Mouse (Mus musculus) kidney, adult 2 months (tissue): ENCODE data around the gene Adgrf1. TPM values are rescaled to one million over a fixed set of nuclear protein-coding genes. Genes with fewer than 3 reads are reported as not detected.
"Not testable (repeated sequence)": the region's sequence is repeated elsewhere in the genome, so short reads cannot be mapped to it uniquely, and the experiment has no call there.

Experiments used
- DNase-seq: peaks from one replicate; pipeline ENCODE4 v3.0.0; 2021
- H3K27ac ChIP-seq: fragments of 200-500 bp; 2 replicates; pipeline ENCODE4 v1.5.1; 2012; ENCODE audit warnings: low read depth, low read length, control low read depth, inconsistent platforms; ENCODE audit not compliant: insufficient read depth
- H3K27me3 ChIP-seq: fragments of 200-500 bp; replicated peaks from 2 replicates; pipeline ENCODE4 v1.6.1; 2012; ENCODE audit warnings: mild to moderate bottlenecking, moderate library complexity, low read length, inconsistent platforms; ENCODE audit not compliant: control insufficient read depth, insufficient read depth
- H3K36me3 ChIP-seq: fragments of 200-500 bp; 2 replicates; pipeline ENCODE4 v1.6.1; 2012; ENCODE audit warnings: mild to moderate bottlenecking, moderate library complexity, low read length, inconsistent platforms; ENCODE audit not compliant: control insufficient read depth, insufficient read depth
- H3K4me1 ChIP-seq: fragments of 200-500 bp; 2 replicates; pipeline ENCODE4 v1.6.1; 2011; ENCODE audit warnings: low read length; ENCODE audit not compliant: control insufficient read depth, insufficient read depth
- H3K4me3 ChIP-seq: fragments of 200-500 bp; 2 replicates; pipeline ENCODE4 v1.5.1; 2011; ENCODE audit warnings: mild to moderate bottlenecking, low read depth, low read length, control low read depth; ENCODE audit not compliant: insufficient read depth
- CTCF ChIP-seq: fragments of 200-500 bp; conservative IDR thresholded peaks from 2 replicates; pipeline ENCODE4 v1.5.1; 2011; ENCODE audit warnings: low read depth, mild to moderate bottlenecking, control low read depth, low read length, moderate library complexity, mixed read lengths; ENCODE audit not compliant: insufficient read depth, insufficient read length
- POLR2A ChIP-seq: fragments of 200-500 bp; IDR thresholded peaks from one replicate; pipeline ENCODE4 v1.6.1; 2011; ENCODE audit warnings: low read depth, low read length, control low read depth
- WGBS: fragments of 180-500 bp; shearing (Covaris S2); methylation state at CpG from one replicate; pipeline ENCODE4 v1.1.7; 2018; 5-methylcytosine and 5-hydroxymethylcytosine counted together
- polyA plus RNA-seq: library from polyadenylated mRNA; depleted of rRNA; stranded (reverse); fragments of >200 nt; gene quantifications from 2 replicates; pipeline ENCODE4 v1.2.3, GENCODE M21; 2012

Gene Adgrf1
- polyA plus RNA-seq, 1 experiment = 0.92 TPM

- TF ChIP-seq POLR2A (no peak), CTCF (no peak)
- DNase-seq = no peak
- WGBS = 66% methylated on average over 9 of the region's 9 CpGs
These were observed 63.9 kb downstream of the Adgrf1 start for GRCm38 (mm10) chr17:43334074-43334473.

DNA sequence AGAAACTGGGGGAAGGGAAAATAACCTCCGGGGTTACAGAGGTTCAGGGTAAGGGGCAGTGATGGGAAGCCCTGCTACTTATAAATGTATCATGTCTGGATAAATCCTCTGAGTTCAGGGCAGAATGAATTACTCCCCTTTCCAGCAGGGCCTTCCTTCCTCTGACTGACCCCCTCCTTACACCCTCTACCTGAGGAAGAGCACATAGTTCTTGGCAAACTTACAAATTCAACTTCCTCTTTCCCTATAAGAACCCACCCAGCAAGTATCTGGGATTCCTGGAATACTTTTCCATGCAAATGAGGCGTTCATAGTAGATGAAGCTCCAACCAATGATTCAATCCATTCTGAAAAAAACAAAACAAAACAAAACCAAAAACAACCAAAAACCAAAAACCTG, 67.5 kb downstream of the Adgrf1 start:
- H3K27ac ChIP-seq = 0 out of 2 replicates have a peak overlapping the region, but pooled peaks have one; percentile 38
- peak; percentile 39 for DNase-seq
- no peaks in the 10 kb centered on the region for H3K27me3 ChIP-seq
- TF ChIP-seq CTCF (no peak), POLR2A (no peak)
- no peak overlapping the region for H3K4me3 ChIP-seq
- no peaks in the 10 kb centered on the region for H3K36me3 ChIP-seq
- H3K4me1 ChIP-seq = no peaks in the 10 kb centered on the region
- WGBS = 62% methylated on average over 2 of the region's 2 CpGs

More at GRCm38 (mm10) chr17:43334074-43334473, 63.9 kb downstream of the Adgrf1 start:
- Histone ChIP-seq H3K27ac (no peak overlapping the region), H3K4me3 (no peak overlapping the region), H3K36me3 (no peaks in the 10 kb centered on the region), H3K4me1 (no peaks in the 10 kb centered on the region), H3K27me3 (no peaks in the 10 kb centered on the region)

- Histone ChIP-seq H3K4me1 (no peaks in the 10 kb centered on the region), H3K27me3 (no peaks in the 10 kb centered on the region), H3K4me3 (no peak overlapping the region), H3K36me3 (no peaks in the 10 kb centered on the region), H3K27ac (no peak overlapping the region)
- peak; percentile 36 for DNase-seq
- 82% methylated on average over 3 of the region's 3 CpGs for WGBS
- TF ChIP-seq POLR2A (no peak), CTCF (no peak)
These were observed 68.2 kb downstream of the Adgrf1 start for GRCm38 (mm10) chr17:43338279-43338678.

DNA sequence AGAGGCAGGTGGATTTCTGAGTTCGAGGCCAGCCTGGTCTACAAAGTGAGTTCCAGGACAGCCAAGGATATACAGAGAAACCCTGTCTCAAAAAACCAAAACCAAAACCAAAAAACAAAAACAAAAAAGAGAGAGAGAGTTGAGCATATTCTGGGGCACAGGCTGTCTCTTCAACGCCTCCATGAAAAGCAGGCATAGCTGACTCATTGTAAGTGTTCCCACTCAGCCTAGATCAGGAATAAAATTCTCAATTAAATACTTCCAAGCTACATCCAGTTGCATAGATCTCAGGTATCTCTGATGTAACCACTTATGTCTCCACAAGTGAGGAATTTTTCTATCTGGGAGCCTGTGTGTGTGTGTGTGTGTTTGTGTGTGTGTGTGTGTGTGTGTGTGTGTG, 76.4 kb downstream of the Adgrf1 start:
- H3K4me1 ChIP-seq, H3K27ac ChIP-seq, H3K36me3 ChIP-seq, H3K27me3 ChIP-seq, H3K4me3 ChIP-seq, DNase-seq: not testable (repeated sequence)
- WGBS = 93% methylated on average over 2 of the region's 2 CpGs

DNA sequence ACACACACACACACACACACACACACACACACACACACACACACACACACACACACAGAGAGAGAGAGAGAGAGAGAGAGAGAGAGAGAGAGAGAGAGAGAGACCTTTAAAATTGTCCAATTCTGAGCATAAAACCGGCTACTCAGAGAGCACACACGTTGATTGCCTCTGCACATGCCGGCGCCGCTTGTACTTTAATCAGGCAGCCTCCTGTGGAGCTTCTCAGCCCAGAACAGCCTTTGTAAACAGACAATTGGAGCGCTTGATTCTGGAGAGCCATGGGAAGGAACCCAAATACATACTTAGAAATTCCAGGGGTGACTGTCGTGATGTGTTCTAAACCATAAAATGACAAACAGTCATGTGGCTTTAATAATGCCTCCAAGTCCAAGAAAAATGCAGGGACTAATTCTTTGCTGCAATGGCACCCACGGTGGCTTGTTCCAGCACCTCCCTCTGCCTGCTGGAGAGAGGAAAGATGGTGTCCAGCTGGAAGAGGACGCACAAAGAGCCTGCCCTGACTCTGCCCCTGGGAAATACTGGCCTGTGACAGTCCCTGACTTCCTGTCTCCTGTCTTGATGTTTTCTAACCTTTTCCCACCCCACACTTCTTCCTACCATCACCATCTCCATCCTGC, 87.9 kb downstream of the Adgrf1 start:
- peaks cover 7% of the 10 kb centered on the region; the same call in 1 of the 2 replicates for H3K4me1 ChIP-seq
- H3K4me3 ChIP-seq = no peak overlapping the region
- no peaks in the 10 kb centered on the region for H3K27me3 ChIP-seq
- DNase-seq = no peak
- 42% methylated on average over 9 of the region's 9 CpGs for WGBS
- H3K27ac ChIP-seq = no peak overlapping the region
- no peaks in the 10 kb centered on the region; the same call in 1 of the 2 replicates for H3K36me3 ChIP-seq
- TF ChIP-seq CTCF (no peak), POLR2A (no peak)

DNA sequence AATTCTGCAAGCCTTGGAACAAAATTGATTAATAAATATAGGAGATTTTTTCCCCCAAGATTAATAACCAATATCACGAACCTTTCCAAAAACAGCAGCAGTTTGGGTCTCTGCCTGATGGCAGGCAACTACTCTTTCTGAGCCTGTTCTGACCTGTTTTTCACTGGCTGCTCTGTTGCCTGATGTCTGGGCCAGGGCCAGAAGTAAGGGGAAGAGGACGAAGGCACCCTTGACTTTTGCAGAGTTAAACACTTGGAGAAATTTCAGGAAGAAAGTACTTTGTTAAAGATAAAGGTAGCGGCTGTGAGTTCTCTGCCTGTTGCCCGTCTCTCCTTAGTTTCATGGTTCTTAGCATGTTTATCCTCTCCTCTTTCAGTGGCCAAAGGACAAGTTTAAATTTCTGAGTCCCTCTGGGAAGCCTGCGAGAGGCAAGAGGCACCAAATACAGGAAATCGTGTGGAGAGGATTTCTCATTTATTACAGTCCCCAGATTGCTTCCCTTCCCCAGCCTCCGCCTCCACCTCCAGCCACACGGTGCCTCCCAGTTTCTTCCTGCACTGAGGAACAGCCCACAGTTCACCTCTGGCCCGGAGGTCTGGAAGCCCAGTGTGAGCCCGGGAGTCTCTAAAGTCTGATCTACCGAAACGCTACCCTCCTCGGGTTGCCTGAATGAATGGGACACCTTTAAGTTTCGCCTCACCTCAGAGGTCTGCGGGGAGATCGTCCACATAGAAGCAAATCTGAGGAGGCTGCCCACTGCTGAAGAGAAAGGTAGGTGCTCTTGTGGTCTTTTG, 89.9 kb downstream of the Adgrf1 start, which contains the start of gene Adgrf5:
Gene Adgrf5, plus strand, starts transcription at position 626 of the 794 bp plus-strand sequence.
- Histone ChIP-seq H3K4me3 (peak within 1 kb of the TSS; percentile 60), H3K4me1 (peaks cover 7% of the 10 kb centered on the region; the same call in 1 of the 2 replicates), H3K36me3 (no peaks in the 10 kb centered on the region; the same call in 1 of the 2 replicates), H3K27ac (peak within 1 kb of the TSS; percentile 85), H3K27me3 (no peaks in the 10 kb centered on the region)
- peak; percentile 78 for DNase-seq
- TF ChIP-seq CTCF (no peak), POLR2A (no peak)
- WGBS = 14% methylated on average over 16 of the region's 16 CpGs

DNA sequence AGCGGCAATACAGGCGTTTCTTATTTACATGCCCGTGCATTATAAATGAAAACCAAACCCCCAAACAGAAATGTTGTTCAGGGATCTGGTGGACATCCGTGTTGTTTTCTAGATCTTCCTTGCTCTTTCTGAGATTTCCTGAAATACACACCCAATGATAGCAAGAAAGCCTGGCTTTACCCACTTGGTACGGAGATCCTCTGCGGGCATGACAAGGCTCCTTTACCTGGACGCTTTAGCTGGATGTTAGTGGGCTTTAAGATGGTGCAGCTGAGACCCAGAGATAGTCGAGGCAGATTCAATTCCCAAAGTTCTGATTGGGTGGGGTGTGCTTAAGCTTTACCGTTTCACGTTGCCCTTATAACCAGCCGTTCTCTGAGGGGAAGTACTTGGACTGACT, 90.9 kb downstream of the Adgrf1 start:
- DNase-seq = no peak
- Histone ChIP-seq H3K27ac (peak overlapping the region; percentile 85), H3K36me3 (no peaks in the 10 kb centered on the region), H3K4me1 (peaks cover 7% of the 10 kb centered on the region; the same call in 1 of the 2 replicates), H3K4me3 (peak overlapping the region; percentile 60), H3K27me3 (no peaks in the 10 kb centered on the region)
- WGBS = 66% methylated on average over 11 of the region's 11 CpGs
- no peak for TF ChIP-seq CTCF
- no peak for TF ChIP-seq POLR2A
